Mouse (Mus musculus) megakaryocyte, embryonic 14.5 days (primary cell): ENCODE measurements around the gene Dlg4.

Source experiments
- FLI1 ChIP-seq: IDR thresholded peaks from 2 replicates; pipeline ENCODE4 v1.6.1; 2012; ENCODE audit warnings: low read length, inconsistent platforms, mixed read lengths
- GATA1 ChIP-seq: IDR thresholded peaks from 3 replicates; pipeline ENCODE4 v1.6.1; 2012; ENCODE audit warnings: mixed read lengths, low read length, inconsistent platforms, borderline replicate concordance

- no peak for TF ChIP-seq GATA1
- no peak for TF ChIP-seq FLI1
These were observed 14.6 kb downstream of the Dlg4 start for GRCm38 (mm10) chr11:70031321-70031670.
